Mouse (Mus musculus): ENCODE measurements around the gene Megf8.

DNA sequence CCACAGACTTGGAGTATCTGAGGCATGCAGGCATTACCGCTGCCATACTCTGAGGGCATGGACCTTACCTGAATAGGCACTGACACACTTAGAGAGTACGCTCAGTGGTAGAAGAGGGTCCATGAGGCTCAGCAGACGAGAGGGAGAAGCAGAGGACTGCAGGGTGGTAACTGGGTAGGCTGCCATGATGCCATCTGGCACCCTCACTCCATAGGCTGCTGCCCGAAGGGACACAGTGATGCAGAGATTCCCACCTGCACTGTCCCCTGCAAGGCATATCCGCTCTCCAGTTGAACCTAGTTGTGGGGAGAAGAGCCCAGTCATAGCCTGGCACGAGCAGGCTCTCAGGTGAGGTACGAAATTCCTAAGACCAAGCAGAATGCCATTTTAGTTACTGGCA is 66.4 kb downstream of the Megf8 start:
- TF ChIP-seq CTCF (IDR thresholded peaks at IDR 0.05) (no peak), EP300 (IDR thresholded peaks at IDR 0.05) (no peak)

Measured in lung, postnatal 0 days (tissue).